In genomic region chr14:31401918-31402427, GRCm38 (mm10) we compare ENCODE assay signal across 14 mouse cellular contexts. TPM values are rescaled to one million over a fixed set of nuclear protein-coding genes. Genes with fewer than 3 reads are reported as not detected.
A peak's percentile ranks its signal among the peaks of the same experiment; 100 is the strongest.
DNase-seq lines count a peak whose midpoint lies in the region; ATAC-seq and TF ChIP-seq lines count a peak whose summit lies in the region.
"Had no signal": no experiment of that assay in that cellular context is flagged by ENCODE, and none has a peak within 500 bp of the region (broad histone marks: within the 10 kb centered on the region; RNA-seq: fewer than 3 reads in every experiment).

No protein-coding gene starts in this region.

- intact Hi-C loops in heart, adult 2 months (cut with DNase I), result loop anchor here (5.0 kb wide), 1 partner anchor 35 kb away; the partner anchor contains the start of gene Sh3bp5
- intact Hi-C loops in heart, postnatal 25 days (cut with DNase I), result loop anchor here (2.0 kb wide), 1 partner anchor 13 kb away; no protein-coding TSS in a partner anchor
- intact Hi-C loops in left cerebral cortex, postnatal 10 days (cut with DNase I), result no loop called here

- no peak for TF ChIP-seq EP300 in heart, adult 2 months (IDR thresholded peaks at IDR 0.05; ENCODE audit: insufficient read depth, low read depth, low read length)

- no peak overlapping the region for H3K4me3 ChIP-seq in heart, adult 2 months
- H3K4me3 ChIP-seq in kidney, postnatal 0 days (replicated peaks; ENCODE audit: low read depth, low read length), result no peak overlapping the region
- no peak overlapping the region for H3K4me3 ChIP-seq in bone marrow macrophage, adult 2 months (ENCODE audit: insufficient read depth, low read length)
- H3K4me3 ChIP-seq in small intestine, adult 2 months (ENCODE audit: low read depth, low read length), result no peak overlapping the region
- H3K4me3 ChIP-seq in midbrain, embryonic 15.5 days, result no peak overlapping the region
- H3K4me3 ChIP-seq: forebrain, embryonic 10.5 days had no signal

- H3K27ac ChIP-seq in heart, adult 2 months, result peak overlapping the region; percentile 5; the same call in 1 of the 2 replicates
- H3K27ac ChIP-seq in kidney, postnatal 0 days, result peak overlapping the region; percentile 62
- H3K27ac ChIP-seq in bone marrow macrophage, adult 2 months (ENCODE audit: insufficient read depth, low read depth, low read length), result peak overlapping the region; percentile 5; the same call in 1 of the 2 replicates
- H3K27ac ChIP-seq in small intestine, adult 2 months (ENCODE audit: insufficient read depth, low read depth, low read length), result 0 out of 2 replicates have a peak overlapping the region, but pooled peaks have one; percentile 6
- H3K27ac ChIP-seq in midbrain, embryonic 15.5 days, result no peak overlapping the region
- H3K27ac ChIP-seq: forebrain, embryonic 10.5 days had no signal

- DNase-seq in heart, adult 2 months, result no peak
- no peak for DNase-seq in heart, postnatal 25 days (ENCODE audit: low spot score)
- DNase-seq in kidney, postnatal 0 days (ENCODE audit: low spot score), result no peak
- DNase-seq in kidney, adult 11 months, result no peak
- DNase-seq in left cerebral cortex, postnatal 10 days (ENCODE audit: extremely low spot score in 1 of 2, low spot score in 2 of 2), result no peak
- DNase-seq: cerebellum, adult 8-10 months; lung, embryonic 14.5 days; right cerebral cortex, postnatal 25 days had no signal

- TF ChIP-seq CTCF in heart, adult 2 months (IDR thresholded peaks at IDR 0.05), result no peak
- no peak for TF ChIP-seq CTCF in kidney, postnatal 0 days (IDR thresholded peaks at IDR 0.05; ENCODE audit: low read depth)
- TF ChIP-seq CTCF in bone marrow macrophage, adult 2 months (IDR thresholded peaks at IDR 0.05; ENCODE audit: low read depth, low read length), result no peak
- TF ChIP-seq CTCF in small intestine, adult 2 months (IDR thresholded peaks at IDR 0.05; ENCODE audit: extremely low read depth, insufficient read length, insufficient replicate concordance, low read depth, low read length), result no peak

- no peak for ATAC-seq in kidney, postnatal 0 days (replicated peaks; ENCODE audit: low FRiP score, low read depth)
- ATAC-seq in midbrain, embryonic 15.5 days (replicated peaks), result no peak
- ATAC-seq: inflammation-experienced regulatory T-cells, adult 6 months had no signal

- peaks cover 39% of the 10 kb centered on the region for H3K4me1 ChIP-seq in heart, adult 2 months (ENCODE audit: control insufficient read depth, insufficient read depth, low read length)
- peaks cover 52% of the 10 kb centered on the region for H3K4me1 ChIP-seq in kidney, postnatal 0 days (replicated peaks; ENCODE audit: insufficient read depth, low read length)
- peaks cover 46% of the 10 kb centered on the region for H3K4me1 ChIP-seq in bone marrow macrophage, adult 2 months (ENCODE audit: control insufficient read depth, insufficient read depth, low read length)
- peaks cover 3% of the 10 kb centered on the region for H3K4me1 ChIP-seq in small intestine, adult 2 months (ENCODE audit: control insufficient read depth, insufficient read depth, insufficient read length, low read length)
- H3K4me1 ChIP-seq in midbrain, embryonic 15.5 days, result no peaks in the 10 kb centered on the region

- H3K9me3 ChIP-seq in kidney, postnatal 0 days (replicated peaks; ENCODE audit: low read length), result no peaks in the 10 kb centered on the region
- H3K9me3 ChIP-seq in midbrain, embryonic 15.5 days, result no peaks in the 10 kb centered on the region
- H3K9me3 ChIP-seq: forebrain, embryonic 10.5 days; G1E had no signal

- H3K36me3 ChIP-seq in heart, adult 2 months (ENCODE audit: control insufficient read depth, insufficient read depth, low read length), result peaks cover 5% of the 10 kb centered on the region; the same call in 1 of the 2 replicates
- peaks cover 7% of the 10 kb centered on the region; the same call in 1 of the 2 replicates for H3K36me3 ChIP-seq in kidney, postnatal 0 days (ENCODE audit: insufficient read depth, low read length)
- no peaks in the 10 kb centered on the region for H3K36me3 ChIP-seq in small intestine, adult 2 months (ENCODE audit: control insufficient read depth, insufficient read depth, low read length)
- H3K36me3 ChIP-seq in midbrain, embryonic 15.5 days (replicated peaks), result peaks cover 3% of the 10 kb centered on the region; the same call in 1 of the 2 replicates
- H3K36me3 ChIP-seq: G1E had no signal

- no peak overlapping the region for H3K9ac ChIP-seq in heart, adult 2 months (ENCODE audit: low read depth, low read length)
- H3K9ac ChIP-seq in kidney, postnatal 0 days (ENCODE audit: low read depth, low read length), result no peak overlapping the region
- no peak overlapping the region for H3K9ac ChIP-seq in midbrain, embryonic 15.5 days
- H3K9ac ChIP-seq: lung, embryonic 14.5 days had no signal

- 0 out of 2 replicates have a peak overlapping the region, but pooled peaks have one; percentile 10 for H3K4me2 ChIP-seq in kidney, postnatal 0 days (ENCODE audit: low read length)
- H3K4me2 ChIP-seq in midbrain, embryonic 15.5 days, result no peak overlapping the region
- H3K4me2 ChIP-seq: lung, embryonic 14.5 days had no signal

- H3K27me3 ChIP-seq in heart, adult 2 months (ENCODE audit: control insufficient read depth, insufficient read depth, low read length), result no peaks in the 10 kb centered on the region
- no peaks in the 10 kb centered on the region for H3K27me3 ChIP-seq in kidney, postnatal 0 days (ENCODE audit: insufficient read depth, low read length)
- no peaks in the 10 kb centered on the region for H3K27me3 ChIP-seq in small intestine, adult 2 months (ENCODE audit: control insufficient read depth, insufficient read depth, low read length)
- H3K27me3 ChIP-seq in midbrain, embryonic 15.5 days (replicated peaks), result no peaks in the 10 kb centered on the region

- WGBS in heart, adult 2 months, result 72% methylated on average over 6 of the region's 6 CpGs
- 70% methylated on average over 6 of the region's 6 CpGs for WGBS in kidney, postnatal 0 days
- 77% methylated on average over 6 of the region's 6 CpGs for WGBS in small intestine, adult 2 months
- 81% methylated on average over 6 of the region's 6 CpGs for WGBS in midbrain, embryonic 15.5 days

- no peaks in the 10 kb centered on the region for H3K79me2 ChIP-seq in heart, adult 2 months (replicated peaks; ENCODE audit: control insufficient read depth, insufficient read depth, low read length)

- TF ChIP-seq POLR2A in heart, adult 2 months (IDR thresholded peaks at IDR 0.05; ENCODE audit: insufficient read depth, low read depth, low read length), result no peak
- no peak for TF ChIP-seq POLR2A in bone marrow macrophage, adult 2 months (IDR thresholded peaks at IDR 0.05; ENCODE audit: borderline replicate concordance, low read depth, low read length)
- no peak for TF ChIP-seq POLR2A in small intestine, adult 2 months (IDR thresholded peaks at IDR 0.05; ENCODE audit: low read depth, low read length)

RNA-seq across cellular contexts. Expression of gene Sh3bp5, which starts 33.9 kb away (rescaled TPM):
- 10 to 100 TPM; 51.0 to 58.3 TPM for total RNA-seq in heart, adult 2 months (2021)
- 27.0 and 37.1 TPM in 2 replicates for polyA plus RNA-seq in heart, adult 2 months (2012; rRNA removed)
- 10 to 100 TPM; 41.0 to 58.1 TPM for total RNA-seq in heart, postnatal 25 days (2021)
- polyA plus RNA-seq in kidney, postnatal 0 days (2015; fragmentation: Nextera tagmentation; extraction: Ambion mirVana), result 45.2 and 46.8 TPM in 2 replicates
- 93.0 and 99.5 TPM in 2 replicates for polyA plus RNA-seq in bone marrow macrophage, adult 2 months (2012; ENCODE audit: insufficient read depth, insufficient read length, missing spikeins)
- 3.0 and 6.9 TPM in 2 replicates for polyA plus RNA-seq in small intestine, adult 2 months (2012; rRNA removed)
- 151 and 161 TPM in 2 replicates for polyA plus RNA-seq in midbrain, embryonic 15.5 days (2015; fragmentation: Nextera tagmentation; extraction: Ambion mirVana)
- total RNA-seq in left cerebral cortex, postnatal 10 days (2021), result 10 to 100 TPM; 76.4 to 80.0 TPM
